Mouse (Mus musculus) right cerebral cortex, postnatal 10 days (tissue): ENCODE measurements around the gene Robo4.

Experiments used
- DNase-seq, 2 experiments: peaks; one replicate each; pipeline ENCODE4 v3.0.0; 2021; ENCODE audit warnings: low spot score in 2 of 2

Gene Robo4

DNA sequence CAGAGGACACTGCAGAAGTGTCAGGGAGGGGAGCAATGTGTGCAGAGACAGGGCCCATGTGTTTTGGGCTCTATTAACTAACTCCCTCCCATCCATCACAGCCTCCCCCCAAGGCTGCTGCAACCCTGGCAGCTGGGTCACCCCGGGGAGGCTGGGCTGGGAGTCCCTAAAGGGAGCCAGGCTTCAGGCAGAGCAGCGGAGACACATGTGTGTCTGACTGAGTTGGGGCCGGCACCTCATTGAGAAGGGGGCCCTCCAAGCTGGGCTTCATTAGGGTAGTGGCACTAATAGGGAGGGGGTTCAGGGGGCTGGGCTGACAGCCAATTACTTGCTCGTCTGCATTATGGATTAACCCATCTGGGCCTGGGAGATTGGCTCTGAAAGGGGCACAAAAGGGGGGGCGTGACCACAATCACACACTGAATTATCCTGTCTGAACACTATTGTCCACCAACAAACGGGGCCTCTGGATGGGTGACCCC lies 52.4 kb downstream of the Robo4 start:
- DNase-seq, result peak in 1 of 2 experiments; percentile 47

DNA sequence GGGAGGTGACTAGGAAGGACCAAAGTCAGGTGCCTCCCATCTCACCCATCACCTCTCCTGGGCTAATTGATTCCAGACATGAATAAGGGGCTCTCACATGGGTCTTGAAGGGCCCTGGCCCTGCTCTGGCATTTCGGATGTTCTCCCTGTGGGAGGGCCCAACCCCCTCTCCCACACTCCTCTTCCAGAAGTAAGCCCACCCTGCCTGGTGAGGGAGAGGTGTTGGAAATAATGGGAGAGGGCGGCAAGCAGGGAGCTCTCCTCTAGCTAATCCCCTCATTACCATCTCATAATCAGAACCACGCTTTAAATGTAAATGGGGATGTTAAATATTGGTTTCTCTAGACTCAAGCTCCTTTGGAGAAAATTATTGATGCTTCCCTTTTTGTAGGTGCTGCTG lies 53.3 kb downstream of the Robo4 start:
- peak in 1 of 2 experiments; percentile 20 for DNase-seq

DNA sequence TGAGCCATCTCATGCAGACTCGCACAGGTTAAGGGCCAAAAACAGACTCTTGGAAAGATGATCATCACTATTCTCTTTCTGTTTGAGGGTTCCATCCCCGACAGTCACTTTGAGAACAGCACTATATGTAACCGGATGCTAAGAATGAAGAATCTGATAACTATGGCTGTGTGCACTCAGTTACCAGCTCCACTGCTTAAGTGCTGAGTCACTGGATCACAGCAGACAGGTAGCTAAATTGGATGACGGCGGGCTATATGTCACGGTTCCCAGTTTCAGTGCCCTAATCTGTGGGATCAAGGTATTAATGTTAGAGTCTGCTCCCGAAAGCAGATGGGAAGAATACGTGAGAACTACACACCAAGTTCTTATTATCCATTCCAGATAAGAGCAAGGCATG lies 54.2 kb downstream of the Robo4 start:
- DNase-seq, result no peak

DNA sequence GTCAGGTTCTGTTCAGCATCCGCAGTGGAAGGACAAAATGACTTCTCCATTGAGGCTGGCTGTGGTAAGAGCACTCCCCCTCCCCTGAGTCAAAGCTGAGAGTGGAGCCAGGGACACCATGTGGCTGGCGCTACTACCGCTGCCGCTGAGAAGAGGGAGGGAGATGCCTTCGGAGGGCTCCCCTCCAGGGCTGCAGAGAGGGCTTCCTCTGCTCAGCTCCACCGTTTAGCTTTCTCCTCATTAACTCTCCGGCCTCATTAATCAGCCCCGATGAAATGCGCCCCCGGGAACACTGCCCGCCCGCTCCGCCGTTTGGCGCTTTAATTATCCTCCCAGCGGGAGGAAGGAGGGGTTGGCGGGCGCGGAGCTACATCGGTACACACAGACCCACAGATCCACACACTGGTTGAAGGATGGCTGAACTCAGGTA lies 54.8 kb downstream of the Robo4 start:
- DNase-seq, result peak; percentile 78 to 83

DNA sequence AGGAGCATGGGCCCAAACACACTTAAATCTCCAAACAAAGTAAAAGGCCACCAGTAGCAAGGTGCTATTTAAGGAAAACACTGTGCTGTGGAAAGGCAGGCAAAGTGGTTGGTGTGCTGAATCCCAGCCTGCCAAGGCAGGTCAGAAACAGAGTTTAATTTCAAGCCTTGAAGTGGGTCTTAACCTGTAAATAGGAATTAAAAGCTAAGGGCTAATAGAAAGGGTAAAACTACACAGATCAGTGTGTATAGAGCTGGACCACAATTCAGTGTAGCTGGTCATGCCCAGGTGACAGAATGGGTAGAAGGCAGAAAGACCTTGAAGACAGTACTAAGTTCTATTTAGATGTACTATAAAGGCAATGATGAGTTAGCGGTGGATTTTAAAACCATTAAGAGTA lies 55.5 kb downstream of the Robo4 start:
- no peak for DNase-seq

DNA sequence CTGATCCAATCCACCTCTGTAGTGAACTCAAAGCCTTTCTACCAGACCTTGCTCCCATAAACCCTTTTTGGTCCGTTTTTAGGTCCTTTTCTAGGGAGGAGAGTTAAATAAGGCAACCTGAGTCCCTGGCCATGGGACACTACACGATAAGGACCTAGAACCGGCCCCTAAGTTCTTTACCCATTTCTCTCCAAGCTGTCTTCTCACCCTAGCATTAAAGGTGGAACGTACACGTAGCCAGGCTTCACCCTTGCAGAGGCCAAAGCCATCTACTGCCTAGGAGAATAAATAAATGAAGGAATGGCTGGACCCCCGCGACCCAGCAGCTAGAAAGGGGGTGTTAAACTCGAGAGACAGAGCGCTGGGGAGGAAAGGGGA lies 58.0 kb downstream of the Robo4 start:
- DNase-seq, result no peak

DNA sequence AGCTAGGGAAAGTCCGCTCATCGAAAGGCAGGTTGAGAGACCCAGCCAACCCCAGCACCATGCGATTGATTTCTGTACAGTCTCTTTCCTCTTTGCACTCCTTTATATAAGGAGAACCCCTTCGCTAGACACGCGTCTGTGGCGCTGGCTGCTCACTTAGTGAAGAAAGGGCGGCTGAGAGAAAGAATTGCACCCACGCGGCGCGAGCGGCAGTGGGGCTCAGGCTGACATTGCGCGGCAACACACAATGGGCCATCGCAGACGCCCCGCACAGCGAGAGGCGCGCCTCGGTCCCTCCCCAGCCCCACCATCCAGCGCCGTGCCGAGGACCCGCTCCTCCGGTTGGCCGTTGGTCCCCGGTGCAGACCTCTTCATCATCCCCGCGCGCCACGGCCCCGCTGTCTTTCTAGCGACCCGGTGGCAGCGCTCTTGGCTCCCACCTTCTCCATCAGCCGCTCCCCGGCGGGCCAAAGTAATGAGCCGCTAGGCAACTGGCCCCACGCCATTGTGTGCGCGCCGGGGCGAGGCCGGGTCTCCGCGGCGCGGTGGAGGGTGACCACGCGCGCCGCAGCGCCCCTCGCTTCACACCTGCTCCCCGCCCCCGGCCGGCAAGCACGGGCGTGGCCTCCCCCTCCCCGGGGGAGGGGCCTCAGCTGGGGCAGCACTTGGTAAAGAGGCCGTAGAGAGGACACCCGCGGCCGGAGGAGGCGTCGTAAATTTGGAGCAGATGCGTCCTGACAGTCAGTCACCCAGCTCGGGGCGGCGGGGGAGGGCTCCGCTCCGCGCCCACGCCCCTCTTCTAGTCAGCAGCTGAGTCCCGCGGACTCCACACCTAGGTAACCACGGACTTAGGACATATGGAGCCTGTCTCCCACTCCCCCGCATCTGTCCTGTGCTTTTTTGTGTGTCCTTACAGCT lies 58.6 kb downstream of the Robo4 start:
- peak; percentile 66 to 70 for DNase-seq

DNA sequence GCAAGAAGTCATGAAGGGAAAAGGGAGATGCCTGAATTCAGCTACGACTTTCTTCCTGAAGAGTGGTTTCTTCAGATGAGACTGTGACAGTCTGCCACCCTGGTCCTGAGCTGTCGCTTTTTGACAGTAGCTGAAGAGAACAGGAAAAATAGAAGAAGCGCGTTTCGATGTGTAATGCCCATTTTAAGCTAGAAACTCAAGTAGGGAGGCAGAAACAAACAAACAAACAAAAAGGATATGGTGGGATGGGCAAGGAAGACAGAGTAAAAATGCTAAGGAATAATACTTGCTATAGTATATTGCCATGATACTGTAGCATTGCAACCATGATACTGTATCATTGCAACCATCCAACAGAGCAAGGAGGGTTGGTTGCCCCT lies 59.3 kb downstream of the Robo4 start:
- no peak for DNase-seq

DNA sequence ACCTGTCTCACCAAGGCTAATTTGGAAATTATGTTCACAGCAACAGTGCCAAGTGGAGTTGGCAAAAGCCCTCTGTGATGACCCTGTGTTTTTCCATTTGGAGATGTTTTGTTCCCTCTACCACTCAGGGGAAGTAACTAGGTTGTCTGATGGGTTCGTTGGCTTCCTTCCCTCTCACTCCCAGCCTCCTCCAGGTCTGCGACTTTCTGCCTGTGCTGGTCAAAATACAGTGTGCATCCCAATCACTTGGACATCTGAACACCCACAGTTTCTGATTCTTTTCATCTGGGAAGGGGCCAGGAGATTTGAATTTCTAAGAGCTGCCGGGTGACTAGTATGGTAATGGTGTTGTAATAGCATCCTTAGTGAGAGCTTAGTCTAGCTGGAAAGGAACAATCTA lies 59.9 kb downstream of the Robo4 start:
- DNase-seq, result no peak

DNA sequence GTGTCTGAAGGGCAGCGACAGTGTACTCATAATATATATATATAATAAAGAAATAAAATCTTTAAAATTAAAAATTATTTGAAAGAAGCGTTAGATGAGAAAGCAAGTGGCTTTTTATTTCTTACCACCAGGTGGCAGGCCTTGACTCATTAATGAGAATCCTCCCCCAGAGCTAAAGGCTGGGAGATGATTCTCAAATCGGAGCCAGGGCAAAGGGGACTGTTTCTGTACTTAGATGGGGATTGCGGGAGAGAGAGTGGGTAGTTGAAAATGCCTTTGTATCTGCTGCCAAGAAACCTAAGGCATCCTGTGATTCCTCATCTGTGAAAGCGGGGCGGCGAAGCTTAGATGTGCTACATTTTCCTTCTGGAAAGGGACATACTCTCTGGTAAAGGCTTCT lies 61.1 kb downstream of the Robo4 start:
- peak; percentile 63 to 69 for DNase-seq
